Mouse (Mus musculus) kidney, postnatal 10 days (tissue): Measurements from ENCODE around the gene Rsrc2.
"Not testable (repeated sequence)": the region's sequence is repeated elsewhere in the genome, so short reads cannot be mapped to it uniquely, and the experiment has no call there.

ENCODE experiments used
- DNase-seq: peaks from one replicate; pipeline ENCODE4 v3.0.0; 2021; ENCODE audit warnings: mixed read lengths

The Rsrc2 gene

DNA sequence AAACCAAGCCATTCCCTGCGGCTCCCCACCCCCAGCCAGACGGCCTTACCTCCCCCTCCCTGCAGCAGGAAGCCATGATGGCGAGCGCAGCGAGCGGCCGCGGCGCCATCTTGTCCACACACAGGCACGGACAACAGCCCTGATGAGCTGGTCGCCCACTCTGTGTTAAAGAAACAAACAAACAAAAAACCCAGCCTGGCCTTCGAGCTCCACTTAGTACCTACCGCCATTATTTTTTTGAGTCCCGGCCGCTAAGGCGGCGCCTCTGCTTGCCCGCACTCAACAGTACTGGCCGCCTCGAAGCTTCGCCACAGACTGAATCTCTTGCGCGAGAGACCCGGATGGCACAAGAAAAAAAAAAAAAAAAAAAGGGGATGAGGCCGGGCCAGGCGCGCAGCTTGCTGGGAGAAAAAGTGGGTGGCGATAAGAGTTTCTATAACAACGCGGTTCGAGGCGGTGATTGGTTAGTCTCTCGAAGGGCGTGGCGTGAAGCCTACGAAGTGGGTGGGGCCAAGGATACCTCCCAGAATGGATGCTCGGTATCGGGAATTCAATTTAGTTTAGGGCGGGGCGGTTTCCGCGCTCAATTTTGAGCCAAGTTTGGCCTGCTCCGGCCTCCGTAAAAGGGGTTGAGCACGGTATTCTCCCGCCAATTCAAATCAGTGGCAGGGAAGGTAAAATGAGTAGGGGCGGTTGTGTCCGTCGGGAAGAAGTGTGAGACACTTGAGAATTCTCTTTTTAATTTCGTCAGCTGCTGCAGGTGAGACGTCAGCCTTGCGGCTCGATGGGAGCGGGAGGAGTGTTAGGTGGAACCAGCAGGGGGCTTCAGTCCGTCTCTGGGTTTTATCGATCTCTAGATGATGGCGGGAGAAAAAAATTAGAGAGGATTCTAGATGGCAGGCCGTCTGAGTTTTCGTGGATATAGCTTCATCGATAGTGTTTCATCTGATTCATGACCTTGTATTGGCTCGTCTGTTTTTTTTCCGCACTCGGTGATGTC lies at the start of gene Rsrc2, which contains the start of gene Kntc1:
Rsrc2 (minus strand) TSS at position 350 of the 1,000 bp plus-strand sequence.
Kntc1 (plus strand) TSS at position 652 of the 1,000 bp plus-strand sequence.
- DNase-seq = peak; percentile 98

DNA sequence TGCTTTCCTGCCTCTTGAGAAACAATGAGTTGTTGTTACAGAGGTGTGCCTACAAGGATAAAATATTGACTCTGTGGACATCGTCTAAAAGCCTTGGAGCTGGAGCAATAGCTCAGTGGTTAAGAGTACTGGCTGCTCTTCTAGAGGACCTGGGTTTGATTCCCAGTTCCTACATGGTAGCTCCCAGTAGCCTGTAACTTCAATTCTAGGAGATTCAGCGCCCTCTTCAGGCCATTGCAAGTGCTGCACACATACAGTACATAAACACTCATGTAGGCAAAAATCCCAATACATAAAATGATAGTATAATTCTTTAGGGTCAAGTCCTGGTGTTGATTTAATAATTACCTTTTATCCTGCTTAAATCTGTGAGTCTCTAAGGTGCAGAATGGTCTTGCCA lies 43.9 kb upstream of the Rsrc2 start:
- no peak for DNase-seq

DNA sequence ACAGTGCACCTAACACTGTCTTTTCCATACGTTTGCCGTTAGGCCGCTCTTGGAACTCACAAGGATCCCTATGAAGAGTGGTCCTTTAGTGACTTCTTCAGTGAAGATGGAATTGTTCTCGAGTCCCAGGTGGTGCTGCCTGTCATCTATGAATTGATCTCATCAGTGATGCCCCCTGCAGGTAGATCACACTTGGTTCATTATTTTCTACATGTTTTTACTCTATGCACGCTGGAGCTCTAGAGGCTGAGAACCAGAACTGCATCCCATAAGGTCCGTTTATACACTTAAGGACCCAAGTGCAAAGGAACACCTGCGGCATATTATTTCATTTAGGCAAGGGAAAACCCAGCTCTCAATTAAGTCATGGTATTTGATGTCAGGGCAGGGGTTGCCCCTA lies 39.8 kb upstream of the Rsrc2 start:
- DNase-seq = no peak

- DNase-seq = no peak
Observed at GRCm38 (mm10) chr5:123781864-123782263, 32.6 kb upstream of the Rsrc2 start.

GRCm38 (mm10) chr5:123780716-123781115 lies 31.5 kb upstream of the Rsrc2 start:
- no peak for DNase-seq

- no peak for DNase-seq
Observed at GRCm38 (mm10) chr5:123773441-123773840, 24.2 kb upstream of the Rsrc2 start.

GRCm38 (mm10) chr5:123766455-123766854 lies 17.2 kb upstream of the Rsrc2 start:
- DNase-seq = not testable (repeated sequence)

- DNase-seq = no peak
Observed at GRCm38 (mm10) chr5:123765506-123765905, 16.3 kb upstream of the Rsrc2 start.

DNA sequence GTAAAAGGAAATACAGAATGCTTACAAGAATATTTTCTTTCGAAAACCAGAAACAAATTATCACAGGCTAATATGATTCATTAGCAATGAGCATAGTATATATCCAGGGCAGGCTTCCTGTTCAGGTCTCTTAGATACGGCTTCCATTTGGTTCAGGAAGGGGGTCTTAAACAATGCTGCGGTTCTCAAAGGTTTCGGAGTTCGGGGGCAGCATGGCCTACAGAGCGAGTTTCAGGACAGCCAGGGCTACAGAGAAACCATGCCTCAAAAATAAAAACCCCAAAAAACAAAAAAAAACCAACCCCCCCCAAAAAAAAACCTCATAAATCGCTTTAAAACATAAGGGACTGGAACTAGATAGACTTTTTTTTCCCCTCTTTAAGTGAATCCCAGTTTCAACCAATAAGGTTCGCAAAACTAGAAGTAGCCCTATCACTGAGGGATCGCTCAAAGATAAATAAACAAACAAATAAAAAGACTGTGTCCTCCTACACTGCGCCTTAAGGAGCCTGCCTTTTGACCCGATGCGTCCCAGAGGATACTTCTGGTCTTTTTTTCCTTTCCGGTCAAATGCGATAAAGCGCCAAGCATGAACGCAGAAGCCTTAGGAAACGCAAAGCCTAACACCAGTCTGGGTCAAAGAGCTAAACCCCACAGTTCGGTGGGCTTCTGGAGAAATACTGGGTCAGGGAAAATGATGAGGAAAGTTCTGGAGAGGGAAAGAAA lies 712 bp downstream of the Rsrc2 start:
- no peak for DNase-seq

DNA sequence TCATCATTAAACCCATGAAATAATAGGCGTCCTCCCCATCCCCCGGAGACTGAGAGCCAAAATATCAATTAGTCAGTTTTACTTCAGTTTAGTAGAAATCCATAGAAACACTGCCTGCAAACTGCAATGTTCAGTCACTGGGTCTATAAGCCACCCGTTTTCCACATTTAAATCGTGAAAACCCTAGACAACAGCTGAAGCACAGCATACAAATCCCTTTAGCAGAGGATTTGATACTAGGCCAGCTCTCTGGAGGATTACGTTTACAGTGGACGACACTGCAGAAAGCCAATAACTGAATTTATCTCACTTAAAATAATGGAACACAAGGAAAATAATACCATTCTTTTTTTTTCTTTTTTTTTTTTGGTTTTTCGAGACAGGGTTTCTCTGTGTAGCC lies 1.6 kb downstream of the Rsrc2 start:
- no peak for DNase-seq

DNA sequence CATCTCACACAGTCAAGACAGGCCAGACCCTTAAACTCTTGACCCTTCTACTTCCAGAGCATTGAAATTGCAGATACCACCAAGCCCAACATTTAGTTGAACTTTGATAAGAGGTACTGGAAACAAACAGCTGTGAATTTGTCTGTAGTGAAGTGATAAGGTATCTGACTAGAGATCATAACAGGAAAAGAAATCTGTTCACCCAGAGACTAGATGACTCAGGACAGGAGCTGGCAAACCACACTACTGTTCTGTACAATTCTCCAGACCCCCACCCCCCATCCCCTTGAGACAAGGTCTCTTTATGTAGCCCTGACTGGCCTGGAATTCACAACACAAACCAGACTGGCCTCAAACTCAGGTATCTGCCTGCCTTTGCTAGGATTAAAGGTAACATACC lies 3.0 kb downstream of the Rsrc2 start:
- no peak for DNase-seq

DNA sequence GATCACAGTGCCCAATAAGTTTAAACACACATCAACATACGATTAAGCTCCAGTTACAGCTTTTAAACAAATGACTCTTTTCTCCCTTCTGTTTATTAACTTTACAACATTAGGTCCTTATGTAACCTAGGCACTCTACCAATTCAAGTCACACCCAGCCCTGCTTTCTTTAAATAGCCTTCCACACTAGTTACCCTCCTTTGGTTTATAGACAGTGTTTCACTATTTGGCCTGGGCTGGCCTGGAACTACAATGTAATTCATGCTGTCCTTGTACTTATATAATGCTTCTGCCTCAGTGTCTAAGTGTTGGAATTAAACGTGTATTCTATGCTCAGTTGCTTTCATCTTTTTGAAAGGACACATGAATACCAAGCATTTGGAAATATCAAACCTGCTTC lies 4.9 kb downstream of the Rsrc2 start:
- DNase-seq = no peak

- DNase-seq = no peak
Observed at GRCm38 (mm10) chr5:123730981-123731380, 18.2 kb downstream of the Rsrc2 start.

DNA sequence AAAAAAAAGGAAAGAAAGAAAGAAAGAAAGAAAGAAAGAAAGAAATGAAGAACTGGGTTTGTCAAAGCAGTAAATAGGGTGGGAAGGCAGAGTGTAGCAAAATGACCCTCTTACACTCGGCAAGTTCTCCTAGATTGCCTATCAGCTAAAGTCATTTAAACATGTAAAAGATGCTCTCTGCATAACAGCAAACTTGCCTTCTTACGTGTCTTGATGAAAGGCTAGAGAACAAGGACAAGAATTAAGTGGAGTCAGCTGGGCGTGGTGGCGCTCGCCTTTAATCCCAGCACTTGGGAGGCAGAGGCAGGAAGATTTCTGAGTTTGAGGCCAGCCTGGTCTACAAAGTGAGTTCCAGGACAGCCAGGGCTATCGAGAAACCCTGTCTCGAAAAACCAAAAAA lies 25.4 kb downstream of the Rsrc2 start:
- not testable (repeated sequence) for DNase-seq

DNA sequence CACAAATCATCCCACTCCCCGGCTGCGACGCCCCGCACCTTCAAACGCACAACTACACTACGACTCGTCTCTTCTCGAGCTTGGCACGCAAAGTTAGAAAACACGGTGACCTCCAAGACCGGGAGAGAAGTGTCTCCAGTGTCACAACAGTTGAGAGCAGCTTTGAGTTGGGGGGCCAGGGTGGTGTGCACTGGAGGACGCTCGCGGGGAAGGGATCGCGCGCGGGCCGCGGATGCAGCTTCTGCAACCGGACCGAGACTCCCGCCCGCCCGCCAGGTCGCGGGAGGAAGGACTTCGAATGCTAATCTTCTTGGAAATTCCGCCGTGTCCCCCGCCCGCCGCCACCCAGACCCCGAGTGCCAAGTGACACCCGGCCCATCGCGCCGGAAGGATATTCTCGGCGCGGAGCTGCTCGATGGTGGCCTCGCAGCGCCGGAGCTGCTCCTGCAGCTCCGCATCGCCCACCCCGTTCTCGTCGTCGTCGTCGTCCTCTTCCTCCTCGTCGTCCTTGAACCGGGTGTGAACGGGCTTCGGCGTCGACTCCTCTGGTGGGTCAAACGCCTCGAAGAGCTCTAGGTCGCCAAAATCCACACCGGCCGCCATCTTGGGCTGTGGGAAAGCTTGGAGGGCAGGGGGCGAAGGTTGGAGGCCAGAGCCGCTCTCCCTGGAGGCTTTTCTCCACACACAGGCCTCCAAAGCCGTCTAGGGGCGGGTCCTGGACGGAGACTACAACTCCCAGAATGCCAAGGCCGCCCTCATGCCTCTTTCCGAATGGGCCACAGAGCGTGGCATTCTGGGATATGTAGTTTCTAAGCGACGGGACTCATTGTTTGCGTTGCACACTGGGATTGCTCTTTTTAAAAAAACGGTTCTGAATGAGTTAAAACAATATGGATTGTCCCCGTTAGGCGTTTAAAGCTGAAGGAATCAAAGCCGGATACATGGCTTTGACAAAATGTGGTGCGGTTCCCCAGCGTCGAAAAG lies 28.6 kb downstream of the Rsrc2 start, which contains the start of gene Zcchc8:
Zcchc8 (minus strand) TSS at position 773 of the 984 bp plus-strand sequence.
- DNase-seq = peak; percentile 96

DNA sequence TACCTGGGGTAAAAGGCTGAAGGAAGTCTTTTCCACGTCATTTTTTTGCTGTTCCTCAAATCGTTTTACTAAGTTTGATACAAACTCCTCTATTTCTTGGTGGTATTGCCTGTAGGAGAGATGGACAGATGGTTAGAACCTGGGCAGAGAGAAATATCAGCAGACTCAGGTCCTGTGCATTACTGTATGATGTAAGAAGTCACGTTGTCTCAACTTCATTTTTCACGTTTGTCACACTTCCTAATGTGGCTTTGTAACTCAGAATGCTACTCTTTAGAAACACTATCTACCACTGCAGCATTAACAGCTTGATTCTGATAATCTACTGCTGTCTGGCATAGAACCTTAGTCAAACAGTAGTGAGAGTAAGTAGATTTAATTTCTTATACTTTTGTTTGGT lies 34.6 kb downstream of the Rsrc2 start:
- no peak for DNase-seq

DNA sequence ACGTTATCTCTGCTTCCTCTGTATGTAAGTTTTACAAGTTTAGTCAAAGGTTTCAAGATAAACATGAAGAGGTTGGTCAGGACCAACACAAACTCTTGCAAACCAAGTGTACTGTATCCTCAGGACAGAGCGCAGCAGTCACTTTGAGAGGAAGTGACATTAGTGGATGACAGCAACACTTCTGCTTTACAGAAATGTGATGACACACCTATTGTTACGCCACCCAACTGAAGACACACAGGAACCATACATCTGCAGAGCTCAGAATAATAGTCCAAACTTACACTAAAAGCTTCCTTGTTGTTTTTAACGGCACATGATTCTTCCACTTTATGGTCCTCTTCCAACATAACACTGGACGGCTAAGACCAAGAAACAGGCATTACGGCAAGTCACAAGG lies 35.4 kb downstream of the Rsrc2 start:
- DNase-seq = no peak

DNA sequence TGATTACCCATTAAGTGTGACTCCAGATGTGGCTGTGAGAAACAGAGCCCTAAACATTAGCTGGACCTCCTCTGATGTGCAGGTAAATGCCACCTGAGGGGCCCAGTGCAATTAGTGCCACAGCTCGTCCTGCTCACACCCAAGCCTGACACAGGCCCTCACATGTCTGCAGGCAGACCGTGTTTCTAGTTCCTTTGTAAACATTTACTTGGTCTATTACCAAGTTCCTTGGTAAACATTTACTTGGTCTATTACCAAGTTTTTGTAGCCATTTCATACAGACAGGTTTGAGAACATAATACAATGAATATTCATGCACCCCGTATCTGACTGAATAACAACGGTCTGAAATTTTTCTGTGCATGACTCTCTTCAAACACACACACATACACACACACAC lies 39.6 kb downstream of the Rsrc2 start:
- DNase-seq = no peak

DNA sequence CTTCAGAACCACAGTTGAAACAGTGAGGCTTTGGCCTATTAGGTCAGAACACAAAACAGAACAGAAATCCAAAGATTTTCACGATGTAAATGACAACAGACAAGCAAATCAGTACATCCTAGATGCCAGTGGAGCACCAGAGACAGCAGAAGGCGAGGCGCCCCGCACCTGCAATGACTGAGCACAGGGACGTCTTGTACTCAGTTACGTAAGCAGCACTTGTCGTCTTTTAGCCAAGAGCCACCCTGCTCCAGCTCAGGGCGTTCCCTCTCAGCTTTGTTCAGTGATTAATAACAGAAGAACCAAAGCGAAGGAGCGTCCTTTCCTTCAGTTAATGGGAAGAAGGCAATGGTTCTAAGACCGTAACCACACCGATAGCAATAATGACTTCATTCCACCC lies 40.6 kb downstream of the Rsrc2 start:
- DNase-seq = no peak

GRCm38 (mm10) chr5:123700625-123701024 lies 48.6 kb downstream of the Rsrc2 start:
- peak; percentile 85 for DNase-seq

DNA sequence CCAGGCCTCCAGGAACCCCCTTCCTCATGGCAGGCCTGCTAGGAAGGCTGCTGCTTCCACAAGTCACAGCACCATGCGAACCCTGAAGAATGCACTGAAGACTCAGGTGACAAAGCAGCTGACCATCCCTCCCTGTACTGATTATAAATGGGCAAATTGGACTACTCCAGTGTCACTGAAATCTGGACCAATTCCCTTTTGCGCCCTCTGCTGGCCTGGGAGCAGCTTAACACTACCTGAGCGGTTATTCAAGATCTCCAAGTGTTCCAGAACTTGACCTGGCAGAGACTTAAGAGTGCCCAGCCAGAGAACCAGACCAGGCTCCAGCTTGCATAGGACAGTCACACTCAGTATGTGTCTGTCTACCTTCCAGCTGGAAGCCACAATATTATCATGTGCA lies 50.0 kb downstream of the Rsrc2 start:
- peak; percentile 85 for DNase-seq

DNA sequence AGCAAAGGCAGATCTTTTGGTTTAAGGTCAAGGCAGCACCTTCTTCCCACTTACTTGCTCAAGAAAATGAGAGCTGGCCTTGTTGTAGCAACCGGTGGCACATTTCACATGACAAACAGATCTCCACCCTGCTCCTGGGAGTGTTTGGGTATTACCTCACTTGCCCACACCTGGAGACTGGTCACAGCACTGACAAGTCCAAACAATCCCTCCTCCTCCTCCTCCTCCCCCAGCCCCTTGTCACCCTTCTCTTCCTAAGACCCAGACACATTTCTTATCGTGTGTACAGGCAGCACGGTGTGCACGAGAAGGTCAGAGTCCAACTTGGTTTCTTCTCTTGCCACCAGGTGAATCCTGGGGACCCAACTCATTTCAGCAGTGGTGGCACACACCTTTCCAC lies 52.3 kb downstream of the Rsrc2 start:
- no peak for DNase-seq
